Mouse (Mus musculus) frontal cortex, postnatal 10 days (tissue): ENCODE results near the gene Abcc12.
A peak's percentile ranks its signal among the peaks of the same experiment; 100 is the strongest.

Experiments
- DNase-seq, 2 experiments: peaks; one replicate each; pipeline ENCODE4 v3.0.0; 2022; ENCODE audit warnings: low spot score in 2 of 2, mixed read lengths in 1 of 2

Abcc12 gene

GRCm38 (mm10) chr8:86578693-86579092 is 1.8 kb downstream of the Abcc12 start:
- DNase-seq, result no peak

- DNase-seq, result peak; percentile 59 to 76
Observed at GRCm38 (mm10) chr8:86578076-86578475, 2.4 kb downstream of the Abcc12 start.

GRCm38 (mm10) chr8:86577547-86577946 is 2.9 kb downstream of the Abcc12 start:
- DNase-seq, result no peak

- no peak for DNase-seq
Observed at GRCm38 (mm10) chr8:86563674-86564073, 16.8 kb downstream of the Abcc12 start.

- DNase-seq, result no peak
Observed at GRCm38 (mm10) chr8:86561737-86562136, 18.7 kb downstream of the Abcc12 start.

GRCm38 (mm10) chr8:86560688-86561065 is 19.8 kb downstream of the Abcc12 start:
- DNase-seq, result no peak

- DNase-seq, result no peak
Observed at GRCm38 (mm10) chr8:86559947-86560687, 20.4 kb downstream of the Abcc12 start.

GRCm38 (mm10) chr8:86557186-86558045 is 23.1 kb downstream of the Abcc12 start:
- no peak for DNase-seq

GRCm38 (mm10) chr8:86555564-86555963 is 24.9 kb downstream of the Abcc12 start:
- DNase-seq, result no peak

GRCm38 (mm10) chr8:86554220-86554891 is 26.1 kb downstream of the Abcc12 start:
- DNase-seq, result no peak

- DNase-seq, result no peak
Observed at GRCm38 (mm10) chr8:86550516-86550915, 30.0 kb downstream of the Abcc12 start.

GRCm38 (mm10) chr8:86546001-86546400 is 34.5 kb downstream of the Abcc12 start:
- no peak for DNase-seq

GRCm38 (mm10) chr8:86540906-86541305 is 39.6 kb downstream of the Abcc12 start:
- no peak for DNase-seq

GRCm38 (mm10) chr8:86540376-86540775 is 40.1 kb downstream of the Abcc12 start:
- DNase-seq, result no peak

- DNase-seq, result no peak
Observed at GRCm38 (mm10) chr8:86536663-86536987, 43.9 kb downstream of the Abcc12 start.

- DNase-seq, result peak; percentile 72 to 79
Observed at GRCm38 (mm10) chr8:86535791-86536662, 44.5 kb downstream of the Abcc12 start.

GRCm38 (mm10) chr8:86535068-86535560 is 45.4 kb downstream of the Abcc12 start:
- DNase-seq, result no peak

GRCm38 (mm10) chr8:86529714-86530113 is 50.8 kb downstream of the Abcc12 start:
- no peak for DNase-seq

GRCm38 (mm10) chr8:86527336-86528029 is 53.0 kb downstream of the Abcc12 start:
- DNase-seq, result no peak

- DNase-seq, result no peak
Observed at GRCm38 (mm10) chr8:86526808-86527207, 53.7 kb downstream of the Abcc12 start.

- DNase-seq, result no peak
Observed at GRCm38 (mm10) chr8:86514203-86514602, 66.3 kb downstream of the Abcc12 start.
